Mouse (Mus musculus) stomach, embryonic 16.5 days (tissue): ENCODE data around the gene Epb41l5. TPM values are rescaled to one million over a fixed set of nuclear protein-coding genes. Genes with fewer than 3 reads are reported as not detected.

ENCODE experiments used
- polyA plus RNA-seq: library from polyadenylated mRNA; unstranded; fragments of >200 nt; fragmentation: Nextera tagmentation; extraction: Ambion mirVana; gene quantifications from 2 replicates; pipeline ENCODE4 v1.2.1, GENCODE M21; 2015

Epb41l5 gene
- polyA plus RNA-seq, 1 experiment from 2014 or later, result 38.6 TPM

Other genes with a start within 250 kb of the Epb41l5 start
- gene Inhbb, start 226.8 kb downstream of the Epb41l5 start, polyA plus RNA-seq, result 0.77 and 0.97 TPM in 2 replicates
- gene Ralb, start 144.2 kb downstream of the Epb41l5 start, polyA plus RNA-seq, result 155 and 157 TPM in 2 replicates
- 20.5 and 21.7 TPM in 2 replicates for gene Tmem185b, start 122.8 kb downstream of the Epb41l5 start, polyA plus RNA-seq
- gene Ptpn4, start 188.6 kb upstream of the Epb41l5 start, polyA plus RNA-seq, result 2.7 and 3.8 TPM in 2 replicates